Mouse (Mus musculus): Measurements from ENCODE around the gene Rsrp1. TPM values are rescaled to one million over a fixed set of nuclear protein-coding genes. Genes with fewer than 3 reads are reported as not detected.

The Rsrp1 gene
- polyA plus RNA-seq, 1 experiment from 2014 or later: 536 TPM

Other genes starting within 250 kb of the Rsrp1 start
- 6.4 and 7.4 TPM in 2 replicates for gene Man1c1, start 219.3 kb upstream of the Rsrp1 start, polyA plus RNA-seq (2016; fragmentation: Nextera tagmentation; extraction: Ambion mirVana)
- 7.8 and 10.4 TPM in 2 replicates for gene Ldlrap1, start 155.6 kb upstream of the Rsrp1 start, polyA plus RNA-seq (2016; fragmentation: Nextera tagmentation; extraction: Ambion mirVana)
- 89.8 and 97.9 TPM in 2 replicates for gene Maco1, start 70.2 kb upstream of the Rsrp1 start, polyA plus RNA-seq (2016; fragmentation: Nextera tagmentation; extraction: Ambion mirVana)
- 7.9 and 10.1 TPM in 2 replicates for gene Rhd, start 59.1 kb upstream of the Rsrp1 start, polyA plus RNA-seq (2016; fragmentation: Nextera tagmentation; extraction: Ambion mirVana)
- 163 and 169 TPM in 2 replicates for gene Tmem50a, start 8.6 kb upstream of the Rsrp1 start, polyA plus RNA-seq (2016; fragmentation: Nextera tagmentation; extraction: Ambion mirVana)
- gene Syf2, start 7.3 kb downstream of the Rsrp1 start, polyA plus RNA-seq (2016; fragmentation: Nextera tagmentation; extraction: Ambion mirVana): 77.2 and 80.7 TPM in 2 replicates
- 0.19 and 0.29 TPM in 2 replicates for gene Runx3, start 197.1 kb downstream of the Rsrp1 start, polyA plus RNA-seq (2016; fragmentation: Nextera tagmentation; extraction: Ambion mirVana)

Data from hindbrain, embryonic 12.5 days (tissue).